Mouse (Mus musculus) midbrain, embryonic 15.5 days (tissue): Measurements from ENCODE around the gene Ptar1. TPM values are rescaled to one million over a fixed set of nuclear protein-coding genes. Genes with fewer than 3 reads are reported as not detected.
A peak's percentile ranks its signal among the peaks of the same experiment; 100 is the strongest.
"Not testable (repeated sequence)": the region's sequence is repeated elsewhere in the genome, so short reads cannot be mapped to it uniquely, and the experiment has no call there.

ENCODE experiments used
- ATAC-seq: fragments of 200-750 bp; cut with Nextera tagmentation; replicated peaks from 2 replicates; pipeline ENCODE4 v1.8.0; 2017; ENCODE audit warnings: moderate TSS enrichment
- H3K27ac ChIP-seq: fragments of 300-500 bp; sonication (generic); 2 replicates; pipeline ENCODE4 v1.5.1; 2015; ENCODE audit warnings: mild to moderate bottlenecking, inconsistent platforms
- H3K27me3 ChIP-seq: fragments of 300-500 bp; sonication (generic); replicated peaks from 2 replicates; pipeline ENCODE4 v1.6.1; 2015; ENCODE audit warnings: inconsistent platforms
- H3K36me3 ChIP-seq: fragments of 300-500 bp; sonication (generic); replicated peaks from 2 replicates; pipeline ENCODE4 v1.6.1; 2015; ENCODE audit warnings: inconsistent platforms
- H3K4me1 ChIP-seq: fragments of 300-500 bp; sonication (generic); 2 replicates; pipeline ENCODE4 v1.6.1; 2015; ENCODE audit warnings: inconsistent platforms
- H3K4me2 ChIP-seq: fragments of 300-500 bp; sonication (generic); 2 replicates; pipeline ENCODE4 v1.6.1; 2015; ENCODE audit warnings: inconsistent platforms, mild to moderate bottlenecking, moderate library complexity
- H3K4me3 ChIP-seq: fragments of 300-500 bp; sonication (generic); 2 replicates; pipeline ENCODE4 v1.5.1; 2015; ENCODE audit warnings: mild to moderate bottlenecking, inconsistent platforms
- H3K9ac ChIP-seq: fragments of 300-500 bp; sonication (generic); 2 replicates; pipeline ENCODE4 v1.6.1; 2015; ENCODE audit warnings: mild to moderate bottlenecking, inconsistent platforms
- H3K9me3 ChIP-seq: fragments of 300-500 bp; sonication (generic); 2 replicates; pipeline ENCODE4 v1.6.1; 2016; ENCODE audit warnings: inconsistent platforms
- WGBS: fragments of 180-500 bp; shearing (Covaris S2); methylation state at CpG from one replicate; pipeline ENCODE4 v1.1.7; 2015; ENCODE audit warnings: mixed read lengths; 5-methylcytosine and 5-hydroxymethylcytosine counted together
- polyA plus RNA-seq: library from polyadenylated mRNA; unstranded; fragments of >200 nt; fragmentation: Nextera tagmentation; extraction: Ambion mirVana; gene quantifications from 2 replicates; pipeline ENCODE4 v1.2.1, GENCODE M21; 2015

The Ptar1 gene
- polyA plus RNA-seq: 3.9 and 4.1 TPM in 2 replicates

GRCm38 (mm10) chr19:23687296-23688021 is at the start of gene Ptar1:
Gene Ptar1, plus strand, starts transcription at chr19:23687429.
- peak; percentile 94 for ATAC-seq
- under 1% methylated on average over 93 of the region's 93 CpGs for WGBS

GRCm38 (mm10) chr19:23643819-23644218 is 43.4 kb upstream of the Ptar1 start:
- Histone ChIP-seq H3K4me3 (no peak overlapping the region), H3K9me3 (no peaks in the 10 kb centered on the region), H3K27me3 (no peaks in the 10 kb centered on the region), H3K36me3 (no peaks in the 10 kb centered on the region), H3K27ac (no peak overlapping the region), H3K4me1 (no peaks in the 10 kb centered on the region), H3K9ac (no peak overlapping the region), H3K4me2 (no peak overlapping the region)
- WGBS: 99% methylated on average over 5 of the region's 5 CpGs
- ATAC-seq: no peak

More at GRCm38 (mm10) chr19:23687296-23688021, at the start of gene Ptar1:
- peaks cover 16% of the 10 kb centered on the region for H3K4me1 ChIP-seq
- peak within 1 kb of the TSS; percentile 96 for H3K27ac ChIP-seq
- H3K9ac ChIP-seq: peak within 1 kb of the TSS; percentile 87
- no peaks in the 10 kb centered on the region for H3K36me3 ChIP-seq
- peak within 1 kb of the TSS; percentile 86 for H3K4me2 ChIP-seq
- H3K9me3 ChIP-seq: no peaks in the 10 kb centered on the region
- H3K27me3 ChIP-seq: no peaks in the 10 kb centered on the region
- H3K4me3 ChIP-seq: peak within 1 kb of the TSS; percentile 94

- no peaks in the 10 kb centered on the region for H3K4me1 ChIP-seq
- H3K9ac ChIP-seq: no peak overlapping the region
- H3K27me3 ChIP-seq: no peaks in the 10 kb centered on the region
- H3K9me3 ChIP-seq: no peaks in the 10 kb centered on the region
- H3K36me3 ChIP-seq: no peaks in the 10 kb centered on the region
- 70% methylated on average over 7 of the region's 7 CpGs for WGBS
- H3K27ac ChIP-seq: no peak overlapping the region
- H3K4me3 ChIP-seq: no peak overlapping the region
- H3K4me2 ChIP-seq: no peak overlapping the region
- no peak for ATAC-seq
Measured at GRCm38 (mm10) chr19:23645347-23645746, 41.9 kb upstream of the Ptar1 start.

- H3K4me3 ChIP-seq: no peak overlapping the region
- no peaks in the 10 kb centered on the region for H3K4me1 ChIP-seq
- H3K36me3 ChIP-seq: no peaks in the 10 kb centered on the region
- ATAC-seq: no peak
- H3K9ac ChIP-seq: no peak overlapping the region
- H3K9me3 ChIP-seq: no peaks in the 10 kb centered on the region
- WGBS: 92% methylated on average over 7 of the region's 7 CpGs
- no peaks in the 10 kb centered on the region for H3K27me3 ChIP-seq
- H3K4me2 ChIP-seq: no peak overlapping the region
- H3K27ac ChIP-seq: no peak overlapping the region
Measured at GRCm38 (mm10) chr19:23647308-23647707, 39.9 kb upstream of the Ptar1 start.

- no peaks in the 10 kb centered on the region for H3K27me3 ChIP-seq
- H3K4me3 ChIP-seq: peak within 1 kb of the TSS; percentile 30
- no peaks in the 10 kb centered on the region for H3K4me1 ChIP-seq
- no peaks in the 10 kb centered on the region for H3K9me3 ChIP-seq
- no peak within 1 kb of the TSS for H3K9ac ChIP-seq
- ATAC-seq: peak; percentile 91
- peak within 1 kb of the TSS; percentile 43 for H3K4me2 ChIP-seq
- no peaks in the 10 kb centered on the region for H3K36me3 ChIP-seq
- WGBS: 4% methylated on average over 13 of the region's 13 CpGs
- no peak within 1 kb of the TSS for H3K27ac ChIP-seq
Measured at GRCm38 (mm10) chr19:23652644-23653043, 34.6 kb upstream of the Ptar1 start, which contains the start of gene 1700028P14Rik. Gene 1700028P14Rik, minus strand, starts transcription at chr19:23652812.

GRCm38 (mm10) chr19:23653154-23653553 is 34.1 kb upstream of the Ptar1 start:
- H3K4me2 ChIP-seq: no peak overlapping the region; the same call in 1 of the 2 replicates
- H3K4me1 ChIP-seq: no peaks in the 10 kb centered on the region
- H3K27ac ChIP-seq: no peak overlapping the region
- H3K9ac ChIP-seq: no peak overlapping the region
- no peaks in the 10 kb centered on the region for H3K9me3 ChIP-seq
- no peak overlapping the region for H3K4me3 ChIP-seq
- H3K27me3 ChIP-seq: no peaks in the 10 kb centered on the region
- H3K36me3 ChIP-seq: no peaks in the 10 kb centered on the region
- peak; percentile 60 for ATAC-seq
- WGBS: 95% methylated on average over 5 of the region's 5 CpGs

- Histone ChIP-seq H3K27me3 (no peaks in the 10 kb centered on the region), H3K9ac (no peak overlapping the region), H3K9me3 (no peaks in the 10 kb centered on the region), H3K4me2 (no peak overlapping the region), H3K36me3 (no peaks in the 10 kb centered on the region), H3K4me3 (no peak overlapping the region), H3K4me1 (no peaks in the 10 kb centered on the region), H3K27ac (no peak overlapping the region)
- ATAC-seq: no peak
- WGBS: 72% methylated on average over 12 of the region's 12 CpGs
Measured at GRCm38 (mm10) chr19:23657261-23657932, 29.8 kb upstream of the Ptar1 start.

GRCm38 (mm10) chr19:23658350-23658749 is 28.9 kb upstream of the Ptar1 start:
- no peak overlapping the region for H3K4me3 ChIP-seq
- no peaks in the 10 kb centered on the region for H3K36me3 ChIP-seq
- no peak overlapping the region for H3K4me2 ChIP-seq
- H3K9ac ChIP-seq: no peak overlapping the region
- H3K27ac ChIP-seq: no peak overlapping the region
- no peaks in the 10 kb centered on the region for H3K4me1 ChIP-seq
- H3K9me3 ChIP-seq: no peaks in the 10 kb centered on the region
- 72% methylated on average over 4 of the region's 4 CpGs for WGBS
- no peak for ATAC-seq
- no peaks in the 10 kb centered on the region for H3K27me3 ChIP-seq

- Histone ChIP-seq H3K27me3 (no peaks in the 10 kb centered on the region), H3K36me3 (no peaks in the 10 kb centered on the region), H3K4me3 (no peak overlapping the region), H3K27ac (no peak overlapping the region), H3K9ac (no peak overlapping the region), H3K4me1 (no peaks in the 10 kb centered on the region), H3K9me3 (no peaks in the 10 kb centered on the region), H3K4me2 (no peak overlapping the region)
- no peak for ATAC-seq
- WGBS: 96% methylated on average over 7 of the region's 7 CpGs
Measured at GRCm38 (mm10) chr19:23664083-23664482, 23.1 kb upstream of the Ptar1 start.

GRCm38 (mm10) chr19:23668142-23668655 is 19.0 kb upstream of the Ptar1 start:
- no peak overlapping the region for H3K4me3 ChIP-seq
- no peak overlapping the region for H3K27ac ChIP-seq
- ATAC-seq: peak; percentile 71; the same call in 1 of the 2 replicates
- H3K9ac ChIP-seq: no peak overlapping the region
- WGBS: 45% methylated on average over 6 of the region's 6 CpGs
- no peaks in the 10 kb centered on the region for H3K4me1 ChIP-seq
- no peaks in the 10 kb centered on the region for H3K9me3 ChIP-seq
- H3K27me3 ChIP-seq: no peaks in the 10 kb centered on the region
- no peaks in the 10 kb centered on the region for H3K36me3 ChIP-seq
- H3K4me2 ChIP-seq: no peak overlapping the region

- no peaks in the 10 kb centered on the region for H3K36me3 ChIP-seq
- no peak for ATAC-seq
- no peaks in the 10 kb centered on the region for H3K9me3 ChIP-seq
- no peak overlapping the region for H3K4me3 ChIP-seq
- no peak overlapping the region for H3K27ac ChIP-seq
- no peak overlapping the region for H3K9ac ChIP-seq
- no peaks in the 10 kb centered on the region for H3K4me1 ChIP-seq
- no peaks in the 10 kb centered on the region for H3K27me3 ChIP-seq
- H3K4me2 ChIP-seq: no peak overlapping the region
- 52% methylated on average over 2 of the region's 2 CpGs for WGBS
Measured at GRCm38 (mm10) chr19:23673021-23673420, 14.2 kb upstream of the Ptar1 start.

- H3K9ac ChIP-seq, H3K27ac ChIP-seq, H3K27me3 ChIP-seq, H3K36me3 ChIP-seq, ATAC-seq, H3K9me3 ChIP-seq, H3K4me1 ChIP-seq, H3K4me3 ChIP-seq, H3K4me2 ChIP-seq: not testable (repeated sequence)
- WGBS: 96% methylated on average over 8 of the region's 8 CpGs
Measured at GRCm38 (mm10) chr19:23675656-23676055, 11.6 kb upstream of the Ptar1 start.
